Mouse (Mus musculus): ENCODE results near the gene Entr1.

DNA sequence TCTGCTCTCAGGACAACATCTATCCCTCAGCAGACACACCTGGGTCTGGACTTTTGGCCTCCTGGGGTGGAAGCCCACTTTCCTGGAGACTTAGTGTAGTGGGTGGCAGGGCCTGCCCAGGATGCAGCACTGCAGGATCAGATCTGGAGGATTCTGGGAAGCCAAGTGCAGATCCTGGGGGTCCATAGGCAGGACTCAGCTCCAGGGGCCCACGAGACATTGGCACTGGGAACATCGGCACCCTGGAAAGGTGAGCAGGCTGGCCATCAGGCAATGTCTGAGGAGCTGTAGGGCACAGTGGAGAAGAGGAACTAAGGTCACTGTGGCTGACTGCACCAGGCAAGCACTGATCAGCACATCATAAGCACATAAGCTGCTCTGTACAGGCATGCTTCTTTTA, 32.9 kb upstream of the Entr1 start:
- TF ChIP-seq CTCF (IDR thresholded peaks at IDR 0.05; ENCODE audit: low read depth) (no peak), EP300 (IDR thresholded peaks at IDR 0.05; ENCODE audit: low read depth) (no peak)

Measured in heart, postnatal 0 days (tissue).